ENCODE assay signal across 20 mouse cellular contexts in the genomic region with DNA sequence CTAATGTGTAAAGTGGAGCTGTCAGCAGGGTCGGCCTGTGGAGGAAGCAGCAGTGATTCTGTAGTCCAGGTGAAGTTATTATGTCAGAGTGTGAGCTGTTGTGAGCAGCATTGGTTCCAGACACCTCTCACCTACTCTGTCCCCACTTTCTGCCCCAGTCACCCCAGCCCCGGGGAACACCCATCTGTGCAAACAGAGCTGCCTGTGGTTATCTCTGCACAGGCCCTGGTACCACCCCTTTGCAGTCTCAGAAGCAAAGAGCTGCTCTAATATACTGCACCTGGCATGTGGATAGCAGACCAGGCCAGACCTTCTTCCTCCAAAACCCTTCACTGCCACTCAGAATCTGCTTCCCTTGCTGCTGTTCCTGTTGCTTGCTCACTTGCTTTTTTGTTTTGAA. TPM values are rescaled to one million over a fixed set of nuclear protein-coding genes. Genes with fewer than 3 reads are reported as not detected.
DNase-seq lines count a peak whose midpoint lies in the region; ATAC-seq lines count a peak whose summit lies in the region.
"Had no signal": no experiment of that assay in that cellular context is flagged by ENCODE, and none has a peak within 500 bp of the region (broad histone marks: within the 10 kb centered on the region; RNA-seq: fewer than 3 reads in every experiment).

No protein-coding gene starts in this region.

- H3K36me3 ChIP-seq in lung, embryonic 16.5 days (ENCODE audit: control insufficient read depth, insufficient read depth, low read length): 0 out of 2 replicates have a peak, but pooled peaks cover 3% of the 10 kb centered on the region
- peaks cover 4% of the 10 kb centered on the region; the same call in 1 of the 2 replicates for H3K36me3 ChIP-seq in liver, embryonic 15.5 days (replicated peaks)
- no peaks in the 10 kb centered on the region for H3K36me3 ChIP-seq in stomach, embryonic 16.5 days (ENCODE audit: control insufficient read depth, insufficient read depth, low read length)

- no peak for ATAC-seq in lung, embryonic 16.5 days (ENCODE audit: low read depth)
- ATAC-seq in erythroblast, adult 5-6 weeks (replicated peaks; ENCODE audit: low FRiP score, poor library complexity, severe bottlenecking): peak; percentile 88
- ATAC-seq in liver, embryonic 15.5 days (ENCODE audit: insufficient read depth): peak; percentile 100
- ATAC-seq in stomach, embryonic 16.5 days (ENCODE audit: insufficient read depth, low FRiP score): peak; percentile 52; the same call in 1 of the 2 replicates
- ATAC-seq in frontal cortex, adult (ENCODE audit: low TSS enrichment): no peak

- H3K4me3 ChIP-seq in lung, embryonic 16.5 days (ENCODE audit: low read length): no peak overlapping the region
- peak overlapping the region; percentile 41 for H3K4me3 ChIP-seq in liver, embryonic 15.5 days (replicated peaks)
- H3K4me3 ChIP-seq in stomach, embryonic 16.5 days (replicated peaks; ENCODE audit: low read length): no peak overlapping the region

- peaks cover 46% of the 10 kb centered on the region for H3K4me1 ChIP-seq in lung, embryonic 16.5 days (replicated peaks; ENCODE audit: control insufficient read depth, insufficient read depth, low read length)
- peaks cover 61% of the 10 kb centered on the region for H3K4me1 ChIP-seq in liver, embryonic 15.5 days (replicated peaks)
- H3K4me1 ChIP-seq in stomach, embryonic 16.5 days (ENCODE audit: control insufficient read depth, insufficient read depth, low read length): peaks cover 17% of the 10 kb centered on the region

- H3K27ac ChIP-seq in lung, embryonic 16.5 days (ENCODE audit: low read length): peak overlapping the region; percentile 89
- H3K27ac ChIP-seq in liver, embryonic 15.5 days (replicated peaks): peak overlapping the region; percentile 93
- H3K27ac ChIP-seq in stomach, embryonic 16.5 days (ENCODE audit: low read length): peak overlapping the region; percentile 80
- H3K27ac ChIP-seq: macrophage had no signal

- DNase-seq in lung, adult 18-20 months: no peak
- DNase-seq in cerebellum, adult 11 months: no peak
- no peak for DNase-seq in MN1 (ENCODE audit: low spot score)
- DNase-seq: adrenal gland, adult 2 months; heart, adult 18-20 months; heart, postnatal 36 days; kidney, adult 11 months; layer of hippocampus, adult 9-11 months; right cerebral cortex, adult 18-20 months had no signal

- no peak overlapping the region for H3K4me2 ChIP-seq in lung, embryonic 16.5 days (ENCODE audit: low read depth, low read length)
- H3K4me2 ChIP-seq in liver, embryonic 15.5 days: peak overlapping the region; percentile 71
- no peak overlapping the region for H3K4me2 ChIP-seq in stomach, embryonic 16.5 days (ENCODE audit: low read depth, low read length)

- 41% methylated on average over 2 of the region's 2 CpGs for WGBS in lung, embryonic 16.5 days
- WGBS in liver, embryonic 15.5 days (ENCODE audit: insufficient replicate concordance): 25% methylated on average over 2 of the region's 2 CpGs
- WGBS in stomach, embryonic 16.5 days: 63% methylated on average over 2 of the region's 2 CpGs

- H3K9me3 ChIP-seq in lung, embryonic 16.5 days (ENCODE audit: control insufficient read depth, low read length): no peaks in the 10 kb centered on the region
- H3K9me3 ChIP-seq in liver, embryonic 15.5 days (replicated peaks): no peaks in the 10 kb centered on the region
- no peaks in the 10 kb centered on the region for H3K9me3 ChIP-seq in stomach, embryonic 16.5 days (replicated peaks; ENCODE audit: control insufficient read depth, low read length)

- no peaks in the 10 kb centered on the region for H3K27me3 ChIP-seq in lung, embryonic 16.5 days (ENCODE audit: control insufficient read depth, insufficient read depth, low read depth, low read length)
- peaks cover 49% of the 10 kb centered on the region for H3K27me3 ChIP-seq in liver, embryonic 15.5 days
- no peaks in the 10 kb centered on the region for H3K27me3 ChIP-seq in stomach, embryonic 16.5 days (ENCODE audit: control insufficient read depth, insufficient read depth, low read length)
- H3K27me3 ChIP-seq: CH12.LX had no signal

- peak overlapping the region; percentile 23; the same call in 1 of the 2 replicates for H3K9ac ChIP-seq in lung, embryonic 16.5 days (ENCODE audit: low read length)
- H3K9ac ChIP-seq in liver, embryonic 15.5 days: peak overlapping the region; percentile 60
- peak overlapping the region; percentile 9; the same call in 1 of the 2 replicates for H3K9ac ChIP-seq in stomach, embryonic 16.5 days (ENCODE audit: low read length)

RNA-seq across cellular contexts. Expression of gene Tbx2, which starts 42.1 kb away (rescaled TPM):
- polyA plus RNA-seq in lung, embryonic 16.5 days (2015; fragmentation: Nextera tagmentation; extraction: Ambion mirVana): 24.6 and 25.1 TPM in 2 replicates
- total RNA-seq in erythroblast, adult 5-6 weeks (2015; ENCODE audit: low replicate concordance): 0.38 TPM in 1 of 2 replicates, not detected in the other
- 0.42 and 0.85 TPM in 2 replicates for total RNA-seq in erythroblast, adult 5-6 weeks (2017; ENCODE audit: low replicate concordance)
- polyA plus RNA-seq in liver, embryonic 15.5 days (2015; fragmentation: Nextera tagmentation; extraction: Ambion mirVana): 0.45 and 0.56 TPM in 2 replicates
- polyA plus RNA-seq in stomach, embryonic 16.5 days (2015; fragmentation: Nextera tagmentation; extraction: Ambion mirVana): 2.9 and 3.1 TPM in 2 replicates
- total RNA-seq: CH12.LX had no signal
- polyA plus RNA-seq: macrophage had no signal

RNA-seq across cellular contexts. Expression of gene Gm11444, which starts 59.9 kb away (rescaled TPM):
- not detected in 2 replicates for polyA plus RNA-seq in lung, embryonic 16.5 days (2015; fragmentation: Nextera tagmentation; extraction: Ambion mirVana)
- total RNA-seq in erythroblast, adult 5-6 weeks (2015; ENCODE audit: low replicate concordance): not detected in 2 replicates
- not detected in 2 replicates for total RNA-seq in erythroblast, adult 5-6 weeks (2017; ENCODE audit: low replicate concordance)
- not detected in 2 replicates for polyA plus RNA-seq in liver, embryonic 15.5 days (2015; fragmentation: Nextera tagmentation; extraction: Ambion mirVana)
- not detected in 2 replicates for polyA plus RNA-seq in stomach, embryonic 16.5 days (2015; fragmentation: Nextera tagmentation; extraction: Ambion mirVana)
- total RNA-seq: adrenal gland, adult 2 months; CH12.LX; common myeloid progenitor, adult 5-6 weeks; heart, adult 18-20 months; heart, postnatal 36 days; left cerebral cortex, postnatal 36 days; monocyte, adult 5-6 weeks; neutrophil, adult 5-6 weeks had no signal
- polyA plus RNA-seq: adrenal gland, adult 2 months; macrophage had no signal

Comparison
In these comparisons a context has a peak if more than half of its experiments do, and no peak if none do; other contexts are left out.
1. ATAC-seq: peak in erythroblast, adult 5-6 weeks (single experiment), liver, embryonic 15.5 days (single experiment) and stomach, embryonic 16.5 days (single experiment); none in lung, embryonic 16.5 days (single experiment) and frontal cortex, adult (single experiment).
2. H3K9ac ChIP-seq: peak in every context shown above with its lines; median percentile 60 in liver, embryonic 15.5 days; 23 in lung, embryonic 16.5 days; 9 in stomach, embryonic 16.5 days.
3. Peak in every context shown above with its lines, with median percentiles within 50 percentile points of each other: H3K27ac ChIP-seq.